Mouse (Mus musculus) C2C12 (cell line): ENCODE results near the gene Tmem72.

Source experiments
- CTCF ChIP-seq: IDR thresholded peaks from one replicate; pipeline ENCODE4 v1.5.1; 2011; ENCODE audit not compliant: control insufficient read depth, insufficient read depth, insufficient read length
- MAX ChIP-seq: IDR thresholded peaks from one replicate; pipeline ENCODE4 v1.6.1; 2011; ENCODE audit warnings: mild to moderate bottlenecking, control low read depth
- USF1 ChIP-seq: IDR thresholded peaks from one replicate; pipeline ENCODE4 v1.6.1; 2011; ENCODE audit warnings: low read depth, mild to moderate bottlenecking, control low read depth, moderate library complexity

GRCm38 (mm10) chr6:116700821-116701220 is 15.9 kb downstream of the Tmem72 start:
- TF ChIP-seq CTCF (no peak), USF1 (no peak), MAX (no peak)
